Mouse (Mus musculus) liver, postnatal 0 days (tissue): ENCODE results near the gene Ly6c1.
"Not testable (repeated sequence)": the region's sequence is repeated elsewhere in the genome, so short reads cannot be mapped to it uniquely, and the experiment has no call there.

ENCODE experiments used
- CTCF ChIP-seq: sonication (generic); IDR thresholded peaks from 2 replicates; pipeline ENCODE4 v1.5.1; 2016; ENCODE audit warnings: antibody characterized with exemption, low read depth
- EP300 ChIP-seq: IDR thresholded peaks from 2 replicates; pipeline ENCODE4 v1.6.1; 2016; ENCODE audit warnings: antibody characterized with exemption, low read depth, mild to moderate bottlenecking

- TF ChIP-seq CTCF, EP300: not testable (repeated sequence)
These were observed 3.1 kb downstream of the Ly6c1 start for GRCm38 (mm10) chr15:75045501-75045900.
